Mouse (Mus musculus) retina, adult 2 months (tissue): ENCODE data around the gene 4930474N05Rik.

Experiments used
- DNase-seq: peaks from one replicate; pipeline ENCODE4 v3.0.0-alpha.2; 2012; ENCODE audit warnings: low read depth, low spot score

Gene 4930474N05Rik

DNA sequence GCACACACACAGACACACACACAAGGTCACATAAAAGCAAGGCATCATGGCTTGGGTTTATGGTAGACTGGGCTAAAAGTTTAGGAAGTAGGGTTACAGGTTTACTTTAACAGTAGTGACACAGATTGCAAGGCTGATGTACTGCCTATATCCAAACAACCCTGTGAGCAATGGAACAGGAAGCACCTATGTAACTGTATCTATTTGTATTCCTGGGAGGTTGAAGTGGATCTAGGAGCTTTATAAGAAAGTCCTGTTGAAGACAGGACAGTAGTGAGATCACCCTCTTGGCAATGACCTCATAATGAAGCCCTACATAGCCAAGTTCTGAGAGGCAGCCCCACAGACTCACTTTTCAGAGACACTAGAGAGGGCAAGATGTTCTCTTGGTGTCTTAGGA is at the start of gene 4930474N05Rik:
TSS of gene 4930474N05Rik (plus strand) at position 301 of the 400 bp plus-strand sequence.
- DNase-seq = no peak

DNA sequence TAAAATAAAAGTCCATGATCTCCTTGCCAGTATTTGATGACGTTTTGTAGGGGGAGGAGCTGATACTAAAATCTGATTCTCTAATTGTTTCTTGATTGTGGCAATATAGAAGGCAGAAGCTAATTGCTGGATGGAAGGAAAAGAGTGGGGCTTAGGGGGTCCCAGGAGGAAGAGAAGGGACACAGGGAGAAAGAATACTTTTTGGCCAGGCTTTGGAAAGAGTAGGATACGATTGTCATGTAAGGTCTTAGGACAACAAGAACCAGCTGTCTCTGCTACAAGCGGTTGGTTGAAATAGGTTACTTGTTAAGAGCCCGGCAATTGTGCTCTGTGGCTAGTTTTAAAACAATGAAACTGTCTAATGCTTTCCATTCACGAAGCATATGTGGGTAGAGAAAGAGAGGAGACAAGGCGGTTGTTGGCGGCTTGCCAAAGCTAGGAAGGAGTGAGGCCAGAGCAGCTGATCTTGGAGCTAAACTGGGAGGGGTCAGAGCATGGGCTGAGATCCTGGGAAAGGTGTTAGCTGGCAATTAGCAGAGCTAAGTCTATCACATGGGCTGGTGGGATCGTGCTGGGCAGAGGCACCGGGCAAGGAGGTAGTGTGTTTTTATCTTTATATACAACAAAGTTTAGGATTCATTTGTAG is 45.8 kb upstream of the 4930474N05Rik start:
- no peak for DNase-seq

DNA sequence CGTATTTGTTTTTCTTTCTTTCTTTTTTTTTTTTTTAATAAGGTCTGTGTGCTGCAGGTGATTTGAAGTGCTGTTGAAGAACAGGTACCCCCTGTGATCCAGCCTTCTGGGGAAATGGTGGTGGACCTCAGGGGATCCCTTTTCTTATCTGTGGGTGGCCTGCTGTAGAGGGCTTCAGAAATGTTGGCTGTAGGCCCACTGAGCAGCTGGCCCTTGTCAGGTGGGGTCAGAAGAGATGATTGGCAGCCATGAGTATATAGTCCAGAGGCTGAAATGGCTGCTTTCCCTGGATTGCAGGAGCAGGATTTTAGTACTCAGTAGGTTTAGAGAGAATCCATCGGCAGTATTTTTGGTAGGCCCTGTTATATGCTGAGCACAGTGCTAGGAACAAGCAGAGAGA is 41.4 kb upstream of the 4930474N05Rik start:
- DNase-seq = no peak

GRCm38 (mm10) chr14:36098528-36098927 is 3.8 kb downstream of the 4930474N05Rik start:
- DNase-seq = no peak

GRCm38 (mm10) chr14:36099647-36100046 is 4.9 kb downstream of the 4930474N05Rik start:
- DNase-seq = no peak

DNA sequence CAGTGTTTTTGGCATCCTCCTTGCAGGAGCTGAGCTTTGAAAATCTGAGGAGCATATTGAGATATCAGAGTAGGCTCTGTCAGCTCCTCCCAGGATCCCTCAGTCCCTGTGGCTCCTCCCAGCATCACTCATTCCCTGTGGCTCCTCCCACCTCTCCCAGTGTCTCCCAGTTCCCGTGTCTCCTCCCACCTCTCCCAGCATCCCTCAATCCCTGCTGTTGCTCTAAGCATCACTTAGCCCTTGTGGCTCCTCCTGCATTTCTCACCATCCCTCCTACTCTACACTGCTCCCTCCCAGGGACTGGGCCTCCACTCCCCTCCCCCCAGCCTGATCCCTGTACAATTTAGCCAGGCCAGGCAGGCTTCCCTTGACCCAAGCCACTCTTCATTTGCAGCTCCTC is 6.0 kb downstream of the 4930474N05Rik start:
- no peak for DNase-seq

- no peak for DNase-seq
Observed at GRCm38 (mm10) chr14:36114481-36114880, 19.8 kb downstream of the 4930474N05Rik start.

DNA sequence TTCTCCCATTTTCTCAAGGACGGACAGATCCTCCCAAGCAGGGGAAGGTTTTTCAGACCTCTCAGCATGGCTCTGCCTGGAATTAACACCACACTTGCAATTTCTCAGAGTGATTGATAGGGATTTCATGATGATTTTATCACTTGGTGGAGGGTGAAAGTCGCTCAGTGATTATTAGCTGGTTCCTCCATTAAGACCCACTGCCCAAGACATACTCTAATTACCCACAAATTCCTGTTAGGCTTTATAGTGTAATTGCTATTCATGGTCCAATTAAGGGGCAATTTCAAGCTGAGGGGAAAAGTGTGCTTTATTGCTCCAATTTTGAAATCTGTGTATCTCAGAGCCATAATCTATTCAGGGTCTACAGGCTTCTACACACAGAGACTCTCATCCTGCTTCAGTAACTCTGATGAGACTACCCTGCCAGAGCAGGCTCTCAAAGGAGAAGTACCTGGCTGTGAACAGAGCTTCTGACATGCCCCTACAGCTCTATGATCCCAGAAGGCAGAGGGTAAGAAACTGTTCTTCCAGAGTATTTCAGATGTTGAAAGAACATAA is 29.1 kb downstream of the 4930474N05Rik start:
- no peak for DNase-seq

DNA sequence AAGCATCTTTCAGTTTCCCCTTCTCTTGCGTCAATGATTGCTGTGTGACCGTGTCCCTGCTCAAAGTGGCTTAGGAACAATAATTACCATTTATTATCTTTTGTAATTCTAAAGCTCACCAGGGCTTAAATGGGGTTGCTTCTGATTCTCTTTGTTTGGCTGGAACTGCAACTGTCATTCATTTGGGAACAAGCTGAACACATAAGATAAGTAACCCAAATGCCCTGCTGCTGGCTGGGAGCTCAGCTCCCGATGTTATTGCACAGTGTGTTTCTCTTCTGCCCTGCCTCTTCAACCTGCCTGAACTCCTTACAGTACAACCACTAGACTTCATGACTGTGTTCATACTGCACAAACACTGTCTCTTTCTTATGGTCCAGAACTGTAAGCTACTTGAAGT is 41.0 kb downstream of the 4930474N05Rik start:
- DNase-seq = no peak

GRCm38 (mm10) chr14:36137696-36138095 is 43.0 kb downstream of the 4930474N05Rik start:
- DNase-seq = no peak

DNA sequence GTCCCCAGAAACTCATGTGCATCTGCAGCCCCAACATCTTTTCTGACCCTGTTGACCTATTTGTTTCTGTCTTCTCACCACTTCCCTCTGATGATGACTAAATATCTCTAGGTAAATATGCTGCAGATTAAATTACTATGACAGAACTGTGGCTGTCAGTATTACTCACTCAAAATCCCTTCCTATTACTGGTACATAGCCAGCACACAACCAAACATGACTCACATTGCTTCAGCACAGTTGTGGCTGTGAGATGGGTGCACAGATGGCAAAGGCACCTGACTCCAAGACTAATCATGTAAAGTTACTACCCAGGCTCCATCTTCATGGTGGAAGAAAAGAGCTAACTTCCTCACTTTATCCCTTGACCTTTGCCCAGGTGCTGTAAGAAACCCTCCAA is 50.5 kb downstream of the 4930474N05Rik start:
- DNase-seq = no peak
